Mouse (Mus musculus) cortical plate, adult 2 months (tissue): ENCODE data around the gene Olfr701. TPM values are rescaled to one million over a fixed set of nuclear protein-coding genes. Genes with fewer than 3 reads are reported as not detected.

Experiments used
- H3K27ac ChIP-seq: fragments of 200-500 bp; 2 replicates; pipeline ENCODE4 v1.5.1; 2012; ENCODE audit warnings: low read length, control low read depth, inconsistent platforms; ENCODE audit not compliant: insufficient read depth
- H3K4me1 ChIP-seq: fragments of 200-500 bp; 2 replicates; pipeline ENCODE4 v1.6.1; 2011; ENCODE audit warnings: low read length; ENCODE audit not compliant: control insufficient read depth, insufficient read depth
- H3K4me3 ChIP-seq: fragments of 200-500 bp; 2 replicates; pipeline ENCODE4 v1.5.1; 2011; ENCODE audit warnings: mild to moderate bottlenecking, low read length, control low read depth; ENCODE audit not compliant: insufficient read depth
- CTCF ChIP-seq: fragments of 200-500 bp; IDR thresholded peaks from 2 replicates; pipeline ENCODE4 v1.5.1; 2011; ENCODE audit warnings: mild to moderate bottlenecking, control low read depth, low read length; ENCODE audit not compliant: insufficient read depth; ENCODE audit errors: extremely low read depth
- POLR2A ChIP-seq: fragments of 200-500 bp; IDR thresholded peaks from 2 replicates; pipeline ENCODE4 v1.6.1; 2011; ENCODE audit warnings: mild to moderate bottlenecking, low read length, control low read depth; ENCODE audit not compliant: insufficient read depth; ENCODE audit errors: extremely low read depth
- polyA plus RNA-seq: library from polyadenylated mRNA; depleted of rRNA; stranded (reverse); fragments of >200 nt; gene quantifications from 2 replicates; pipeline ENCODE4 v1.2.3, GENCODE M21; 2012; rRNA removed

Gene Olfr701
- not detected in 2 replicates for polyA plus RNA-seq

DNA sequence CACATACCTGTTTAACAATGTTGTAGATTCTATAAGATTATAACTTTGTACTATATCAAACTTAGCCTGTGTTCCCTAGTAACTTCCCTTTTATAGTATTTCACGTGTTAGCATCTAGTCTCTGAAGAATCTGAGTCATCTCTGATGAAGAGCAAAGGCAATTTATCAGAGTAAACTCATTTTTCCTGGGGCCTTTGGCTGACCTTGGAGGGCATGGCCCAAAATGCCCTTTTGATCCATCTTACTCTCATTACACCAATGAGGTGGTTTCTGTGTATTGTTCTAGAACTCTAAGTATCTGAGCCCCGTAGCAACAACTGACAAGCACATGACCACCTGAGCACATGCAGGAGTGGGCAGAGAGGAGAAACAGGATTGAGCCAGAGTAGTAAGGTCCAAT is at the start of gene Olfr701:
Gene Olfr701, plus strand, starts transcription at position 301 of the 400 bp plus-strand sequence.
- H3K27ac ChIP-seq = no peak within 1 kb of the TSS
- no peak within 1 kb of the TSS for H3K4me3 ChIP-seq
- TF ChIP-seq POLR2A = no peak
- TF ChIP-seq CTCF = no peak

GRCm38 (mm10) chr7:106788330-106788729 is 25.6 kb upstream of the Olfr701 start:
- Histone ChIP-seq H3K4me1 (no peaks in the 10 kb centered on the region), H3K4me3 (no peak overlapping the region), H3K27ac (no peak overlapping the region)
- TF ChIP-seq POLR2A (no peak), CTCF (no peak)

More for the DNA sequence above, at the start of gene Olfr701:
- H3K4me1 ChIP-seq = no peaks in the 10 kb centered on the region

GRCm38 (mm10) chr7:106793098-106793497 is 20.8 kb upstream of the Olfr701 start, which contains the start of gene Olfr699:
Olfr699 (minus strand) TSS chr7:106793198.
- Histone ChIP-seq H3K4me1 (no peaks in the 10 kb centered on the region), H3K4me3 (no peak within 1 kb of the TSS), H3K27ac (no peak within 1 kb of the TSS)
- TF ChIP-seq POLR2A = no peak
- TF ChIP-seq CTCF = no peak

DNA sequence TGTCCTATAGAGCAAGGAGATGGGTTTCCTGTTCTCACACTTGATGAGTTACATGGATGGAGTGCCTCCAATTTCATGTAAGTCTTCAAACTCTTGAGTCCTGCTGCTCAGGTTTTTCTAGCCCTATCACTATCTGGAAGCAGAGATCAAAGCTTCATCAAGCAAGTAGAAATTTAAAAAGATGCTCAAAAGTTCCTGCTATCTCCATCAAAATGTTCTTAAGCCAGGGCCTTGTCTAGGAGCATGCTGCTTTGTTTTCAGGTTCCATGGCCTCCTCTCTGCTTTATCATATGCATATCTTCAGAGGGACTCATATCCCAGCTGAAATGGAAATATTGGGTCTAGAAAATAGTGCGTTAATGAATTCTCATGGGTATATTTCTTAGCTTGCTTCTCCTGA is 5.2 kb upstream of the Olfr701 start, which contains the start of gene Olfr700:
Gene Olfr700, minus strand, starts transcription at position 101 of the 400 bp plus-strand sequence.
- H3K27ac ChIP-seq = no peak within 1 kb of the TSS
- no peaks in the 10 kb centered on the region for H3K4me1 ChIP-seq
- TF ChIP-seq CTCF = no peak
- TF ChIP-seq POLR2A = no peak
- H3K4me3 ChIP-seq = no peak within 1 kb of the TSS

DNA sequence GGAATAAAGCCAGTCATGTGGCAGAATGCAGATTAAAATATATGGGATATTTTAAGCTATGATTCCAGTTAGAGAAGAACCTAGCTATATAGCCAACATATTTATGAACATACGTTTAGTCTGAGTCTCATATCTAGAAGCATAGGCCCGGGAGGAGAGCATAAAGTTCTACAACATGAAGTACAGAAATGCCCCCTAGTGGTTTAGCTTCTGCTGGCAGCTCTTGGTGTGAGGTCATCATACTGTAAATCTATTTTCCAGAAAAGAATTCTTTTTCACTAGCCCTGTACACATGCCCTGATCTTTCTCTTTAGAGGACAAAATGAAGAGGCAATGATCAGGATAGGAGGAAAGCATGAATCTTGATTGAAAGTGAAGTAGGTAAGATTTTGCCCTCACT is 1.8 kb downstream of the Olfr701 start:
- no peak for TF ChIP-seq POLR2A
- no peak for TF ChIP-seq CTCF
- no peak overlapping the region for H3K4me3 ChIP-seq
- no peak overlapping the region for H3K27ac ChIP-seq
- H3K4me1 ChIP-seq = no peaks in the 10 kb centered on the region

- Histone ChIP-seq H3K4me1 (no peaks in the 10 kb centered on the region), H3K27ac (no peak overlapping the region), H3K4me3 (no peak overlapping the region)
- no peak for TF ChIP-seq CTCF
- TF ChIP-seq POLR2A = no peak
Observed at GRCm38 (mm10) chr7:106818414-106818813, 4.5 kb downstream of the Olfr701 start.

- no peak for TF ChIP-seq CTCF
- TF ChIP-seq POLR2A = no peak
- H3K27ac ChIP-seq = no peak within 1 kb of the TSS
- H3K4me3 ChIP-seq = no peak within 1 kb of the TSS
- no peaks in the 10 kb centered on the region for H3K4me1 ChIP-seq
Observed at GRCm38 (mm10) chr7:106833793-106834192, 19.9 kb downstream of the Olfr701 start, which contains the start of gene Olfr702. Olfr702 (minus strand) TSS chr7:106833893.

DNA sequence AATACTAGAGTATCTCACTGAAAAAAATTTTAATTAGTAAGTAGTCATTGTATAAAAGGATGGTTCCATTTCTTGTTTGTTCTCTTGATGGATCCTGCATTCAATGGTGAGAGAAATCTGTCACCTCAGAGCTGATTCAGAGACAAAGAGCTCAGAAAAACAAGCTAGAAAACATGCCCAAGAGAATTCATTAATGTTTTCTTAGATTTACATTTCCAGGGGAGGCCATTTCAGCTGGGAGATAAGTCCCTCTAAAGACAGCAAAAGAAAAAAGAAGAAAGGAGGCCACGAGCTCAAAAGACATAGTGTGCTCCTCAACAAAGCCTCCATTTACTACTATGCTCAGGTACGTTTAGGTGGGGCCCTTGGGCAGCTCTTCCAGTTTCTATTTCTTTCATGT is 29.1 kb downstream of the Olfr701 start, which contains the start of gene Olfr703:
Gene Olfr703, plus strand, starts transcription at position 301 of the 400 bp plus-strand sequence.
- H3K4me1 ChIP-seq = no peaks in the 10 kb centered on the region
- no peak for TF ChIP-seq POLR2A
- TF ChIP-seq CTCF = no peak
- no peak within 1 kb of the TSS for H3K4me3 ChIP-seq
- no peak within 1 kb of the TSS for H3K27ac ChIP-seq

DNA sequence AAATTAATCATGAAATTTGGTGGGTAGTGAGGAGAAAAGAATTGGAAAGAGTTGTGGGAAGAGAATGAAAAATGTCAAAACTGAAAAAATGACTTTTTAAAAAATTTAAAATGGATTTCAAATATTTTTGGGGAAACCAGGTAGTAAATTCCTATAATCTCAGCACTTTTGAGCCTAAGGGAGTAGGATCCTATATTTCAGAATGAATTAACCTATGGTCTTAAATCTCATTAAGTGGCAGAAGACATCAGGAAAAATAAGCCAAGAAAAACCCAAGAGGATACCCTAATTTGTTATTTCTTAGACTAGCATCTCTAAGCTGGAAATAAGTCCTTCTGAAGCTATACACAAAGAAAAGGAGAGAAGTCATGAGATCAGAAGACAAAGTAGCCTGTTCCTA is 49.0 kb downstream of the Olfr701 start, which contains the start of gene Olfr704:
Gene Olfr704, plus strand, starts transcription at position 301 of the 400 bp plus-strand sequence.
- H3K27ac ChIP-seq = no peak within 1 kb of the TSS
- H3K4me3 ChIP-seq = no peak within 1 kb of the TSS
- TF ChIP-seq POLR2A = no peak
- no peak for TF ChIP-seq CTCF
- no peaks in the 10 kb centered on the region for H3K4me1 ChIP-seq

Other genes with a start within 250 kb of the Olfr701 start
- not detected in 2 replicates for gene Olfr693, start 133.5 kb upstream of the Olfr701 start, polyA plus RNA-seq
- not detected in 2 replicates for gene Olfr694, start 122.3 kb upstream of the Olfr701 start, polyA plus RNA-seq
- gene Olfr695, start 97.7 kb upstream of the Olfr701 start, polyA plus RNA-seq = not detected in 2 replicates
- gene Olfr697, start 71.7 kb upstream of the Olfr701 start, polyA plus RNA-seq = not detected in 2 replicates
- not detected in 2 replicates for gene Olfr698, start 58.7 kb upstream of the Olfr701 start, polyA plus RNA-seq
- gene Olfr699, start 20.9 kb upstream of the Olfr701 start, polyA plus RNA-seq = not detected in 2 replicates
- not detected in 2 replicates for gene Olfr700, start 5.3 kb upstream of the Olfr701 start, polyA plus RNA-seq
- not detected in 2 replicates for gene Olfr702, start 19.8 kb downstream of the Olfr701 start, polyA plus RNA-seq
- not detected in 2 replicates for gene Olfr703, start 29.2 kb downstream of the Olfr701 start, polyA plus RNA-seq
- not detected in 2 replicates for gene Olfr704, start 49.1 kb downstream of the Olfr701 start, polyA plus RNA-seq
- not detected in 2 replicates for gene Olfr705, start 62.8 kb downstream of the Olfr701 start, polyA plus RNA-seq
- not detected in 2 replicates for gene Olfr706, start 74.0 kb downstream of the Olfr701 start, polyA plus RNA-seq
- gene Olfr707, start 87.1 kb downstream of the Olfr701 start, polyA plus RNA-seq = not detected in 2 replicates
- gene Olfr1532-ps1, start 93.9 kb downstream of the Olfr701 start, polyA plus RNA-seq = not detected in 2 replicates
- gene Olfr709-ps1, start 118.1 kb downstream of the Olfr701 start, polyA plus RNA-seq = not detected in 2 replicates
- gene Olfr710, start 134.2 kb downstream of the Olfr701 start, polyA plus RNA-seq = not detected in 2 replicates
- not detected in 2 replicates for gene Olfr6, start 149.8 kb downstream of the Olfr701 start, polyA plus RNA-seq
- gene Olfr711, start 161.3 kb downstream of the Olfr701 start, polyA plus RNA-seq = not detected in 2 replicates
- gene Olfr2, start 191.9 kb downstream of the Olfr701 start, polyA plus RNA-seq = not detected in 2 replicates
- not detected in 2 replicates for gene Olfr713, start 217.0 kb downstream of the Olfr701 start, polyA plus RNA-seq